Mouse (Mus musculus): Measurements from ENCODE around the gene Ccdc13.

The Ccdc13 gene

DNA sequence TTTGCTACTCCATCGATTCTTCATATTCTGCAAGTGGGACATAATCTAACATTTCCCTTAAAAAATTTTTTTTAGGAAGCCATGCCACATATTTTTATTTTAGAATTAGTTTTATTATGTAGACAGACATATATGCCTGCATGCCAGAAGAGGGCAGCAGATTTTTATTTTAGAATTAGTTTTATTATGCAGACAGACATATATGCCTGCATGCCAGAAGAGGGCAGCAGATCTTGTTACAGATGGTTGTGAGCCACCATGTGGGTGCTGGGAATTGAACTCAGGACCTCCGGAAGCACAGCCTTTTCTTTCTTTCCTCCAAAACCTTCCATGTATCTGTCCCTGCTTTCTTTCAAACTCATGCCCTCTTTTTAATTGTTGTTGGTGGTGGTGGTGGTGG is 3.7 kb upstream of the Ccdc13 start:
- DNase-seq = no peak

GRCm38 (mm10) chr9:121839622-121839965 is 333 bp upstream of the Ccdc13 start:
- no peak for DNase-seq

- DNase-seq = no peak
These were observed 1.3 kb downstream of the Ccdc13 start for GRCm38 (mm10) chr9:121838008-121838407.

- no peak for DNase-seq
These were observed 5.4 kb downstream of the Ccdc13 start for GRCm38 (mm10) chr9:121833825-121834224.

GRCm38 (mm10) chr9:121830956-121831293 is 8.3 kb downstream of the Ccdc13 start:
- DNase-seq = peak; percentile 91 to 94

- DNase-seq = peak; percentile 53 to 74
These were observed 8.9 kb downstream of the Ccdc13 start for GRCm38 (mm10) chr9:121830243-121830955.

DNA sequence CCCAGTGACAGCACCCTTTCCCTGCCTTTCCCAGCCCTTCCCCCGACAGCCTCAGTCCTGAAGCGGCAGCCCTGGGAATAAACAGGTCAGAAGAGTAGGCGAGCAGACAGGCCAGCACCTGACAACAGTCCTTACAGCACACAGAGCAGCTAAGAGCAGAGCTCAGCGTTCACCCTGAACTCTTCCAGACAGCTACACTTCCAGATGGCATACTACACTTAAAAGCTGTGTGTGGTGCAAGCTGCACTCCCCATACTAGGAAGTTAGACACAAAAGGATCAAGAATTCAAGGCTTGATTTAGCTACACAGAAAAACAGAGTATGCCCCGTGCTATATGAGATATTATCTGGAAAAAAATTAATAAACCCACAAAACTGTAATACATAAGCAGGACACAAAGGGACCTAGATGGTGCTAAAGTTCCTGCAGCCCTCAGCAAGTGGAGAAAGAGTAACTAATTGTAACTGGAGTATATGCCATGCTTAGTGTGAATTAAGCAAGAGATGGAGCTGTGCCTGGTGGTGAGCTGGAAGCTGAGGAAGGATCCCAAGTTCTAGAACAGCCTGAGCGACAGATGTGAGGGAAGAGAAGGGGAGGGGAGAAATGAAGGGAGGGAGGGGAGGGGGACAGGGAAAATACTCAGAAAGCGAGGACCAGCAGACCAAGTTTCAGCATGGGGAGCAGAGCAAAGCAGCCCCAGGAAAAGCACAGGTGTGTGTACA is 9.8 kb downstream of the Ccdc13 start:
- DNase-seq = no peak

GRCm38 (mm10) chr9:121828314-121828713 is 10.9 kb downstream of the Ccdc13 start:
- no peak for DNase-seq

- DNase-seq = no peak
These were observed 12.9 kb downstream of the Ccdc13 start for GRCm38 (mm10) chr9:121826356-121826755.

DNA sequence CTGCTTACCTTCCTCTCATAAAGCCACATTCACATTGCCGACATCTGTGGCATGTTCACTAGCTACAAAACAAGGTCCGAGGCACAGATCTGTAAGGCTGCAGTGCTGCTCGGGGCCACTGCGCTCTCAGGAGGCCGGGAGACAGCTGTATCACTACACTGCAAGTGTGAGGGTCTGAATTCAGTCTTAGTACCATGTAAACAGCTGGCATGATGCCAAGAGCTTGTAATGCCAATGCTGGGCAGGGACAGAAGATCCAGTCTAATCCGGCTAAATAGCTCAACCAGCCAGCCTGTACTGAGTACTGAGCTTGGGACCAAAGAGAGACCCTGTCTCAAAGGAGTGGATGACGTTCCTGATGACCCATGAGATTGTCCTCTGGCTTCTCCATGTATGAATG is 15.3 kb downstream of the Ccdc13 start:
- peak; percentile 53 to 72 for DNase-seq

DNA sequence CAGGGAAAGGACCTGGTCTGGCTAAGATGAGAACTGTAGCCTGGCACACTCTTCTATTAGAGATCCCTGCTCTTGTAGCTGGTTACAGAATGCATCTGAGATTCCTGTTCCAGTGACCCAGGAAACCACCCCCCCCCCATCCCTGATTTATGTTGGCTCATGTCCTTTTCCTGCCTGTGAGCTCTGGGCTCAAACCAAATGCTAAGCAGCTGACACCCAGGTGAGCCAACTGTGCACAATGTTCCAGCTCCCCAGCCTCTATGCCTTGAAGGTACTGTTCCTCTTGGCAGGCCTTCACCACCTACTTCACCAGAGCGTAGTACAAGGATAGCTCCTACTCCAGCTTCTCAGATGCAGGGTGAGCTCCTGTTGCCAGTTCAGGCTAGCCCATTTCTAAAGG is 16.2 kb downstream of the Ccdc13 start:
- DNase-seq = peak; percentile 49 to 51

GRCm38 (mm10) chr9:121822585-121822991 is 16.7 kb downstream of the Ccdc13 start:
- DNase-seq = peak; percentile 58 to 73

DNA sequence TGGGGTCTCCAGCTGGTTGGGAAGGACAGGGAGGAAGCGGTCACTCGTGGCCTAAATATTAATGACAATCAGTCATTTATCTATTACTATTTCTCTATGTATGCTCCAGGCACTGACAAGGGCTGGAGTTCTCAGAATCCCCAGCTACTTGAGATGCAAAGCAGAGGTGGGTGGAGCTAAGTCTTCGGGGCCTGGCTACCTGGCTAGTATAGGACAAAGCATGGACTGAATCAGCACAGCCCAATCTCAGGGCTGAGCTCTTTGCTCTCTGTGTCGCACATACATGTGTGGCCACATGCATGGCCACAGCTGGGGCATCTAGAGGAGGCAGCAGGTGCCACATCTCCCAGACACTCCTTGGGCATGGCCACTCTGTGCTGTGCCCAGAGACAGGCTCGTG is 18.5 kb downstream of the Ccdc13 start:
- no peak for DNase-seq

- peak; percentile 74 for DNase-seq
These were observed 19.3 kb downstream of the Ccdc13 start for GRCm38 (mm10) chr9:121819771-121820471.

- DNase-seq = peak; percentile 45 to 47
These were observed 20.0 kb downstream of the Ccdc13 start for GRCm38 (mm10) chr9:121819073-121819770.

DNA sequence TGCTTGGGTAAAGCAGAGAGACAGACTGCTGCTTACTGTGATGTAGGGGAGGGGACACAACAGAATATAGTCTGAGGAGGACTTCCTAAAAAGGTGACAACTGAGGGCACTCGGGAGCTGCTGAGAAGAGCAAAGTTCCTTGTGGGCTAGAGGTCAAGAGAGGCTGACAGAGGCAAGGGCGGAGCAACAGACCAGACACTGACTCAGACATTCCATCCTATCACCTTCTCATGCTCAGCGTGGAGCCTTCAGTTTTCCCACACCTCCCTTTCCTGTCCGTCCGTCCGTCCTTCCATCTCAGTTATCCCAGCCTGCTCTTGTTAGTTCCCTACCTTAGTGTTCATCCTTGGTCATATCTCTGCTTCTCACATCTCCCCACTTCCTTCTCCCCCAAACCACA is 24.1 kb downstream of the Ccdc13 start:
- DNase-seq = no peak

GRCm38 (mm10) chr9:121810081-121810821 is 29.0 kb downstream of the Ccdc13 start:
- DNase-seq = peak; percentile 56 to 67

DNA sequence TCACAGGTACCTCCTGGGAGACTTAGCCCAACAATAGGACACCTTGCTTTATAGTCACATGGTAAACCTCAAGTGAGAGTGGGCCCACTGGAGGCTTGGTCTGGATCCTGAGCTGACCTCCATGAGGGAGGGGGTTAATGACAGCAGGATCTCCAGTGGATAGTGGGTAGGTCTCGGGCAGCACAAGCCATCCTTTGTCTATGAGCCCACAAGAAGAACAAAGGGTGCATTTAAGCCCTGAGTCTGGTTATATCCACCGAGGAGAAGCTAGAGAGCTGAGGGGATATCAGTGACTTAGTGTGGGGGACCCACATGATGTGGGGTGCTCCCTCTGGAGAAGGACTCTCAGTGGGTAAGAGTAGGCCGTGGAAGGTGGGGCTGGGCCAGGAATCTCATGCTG is 30.8 kb downstream of the Ccdc13 start:
- DNase-seq = no peak

GRCm38 (mm10) chr9:121807947-121808346 is 31.3 kb downstream of the Ccdc13 start:
- peak; percentile 52 to 68 for DNase-seq

GRCm38 (mm10) chr9:121807546-121807945 is 31.7 kb downstream of the Ccdc13 start:
- no peak for DNase-seq

DNA sequence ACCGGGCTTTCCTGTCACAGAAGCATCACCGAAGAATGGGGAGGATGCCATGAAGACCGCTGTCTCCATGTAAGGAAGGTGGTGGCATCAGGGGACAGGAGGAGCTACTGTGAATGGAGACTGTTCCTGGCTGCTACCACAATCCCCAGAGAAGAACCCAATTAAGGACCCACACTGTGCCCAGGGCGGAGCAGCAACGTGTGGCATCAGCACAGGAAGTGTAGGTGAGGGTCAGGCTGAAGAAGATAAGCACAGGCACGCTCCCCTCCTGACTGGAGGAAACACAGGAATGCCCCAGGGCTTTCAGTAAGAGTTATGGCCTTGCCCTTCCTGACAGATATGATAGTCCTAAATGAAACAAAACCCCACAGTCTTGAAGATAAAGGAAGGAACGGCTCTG is 36.5 kb downstream of the Ccdc13 start:
- no peak for DNase-seq

DNA sequence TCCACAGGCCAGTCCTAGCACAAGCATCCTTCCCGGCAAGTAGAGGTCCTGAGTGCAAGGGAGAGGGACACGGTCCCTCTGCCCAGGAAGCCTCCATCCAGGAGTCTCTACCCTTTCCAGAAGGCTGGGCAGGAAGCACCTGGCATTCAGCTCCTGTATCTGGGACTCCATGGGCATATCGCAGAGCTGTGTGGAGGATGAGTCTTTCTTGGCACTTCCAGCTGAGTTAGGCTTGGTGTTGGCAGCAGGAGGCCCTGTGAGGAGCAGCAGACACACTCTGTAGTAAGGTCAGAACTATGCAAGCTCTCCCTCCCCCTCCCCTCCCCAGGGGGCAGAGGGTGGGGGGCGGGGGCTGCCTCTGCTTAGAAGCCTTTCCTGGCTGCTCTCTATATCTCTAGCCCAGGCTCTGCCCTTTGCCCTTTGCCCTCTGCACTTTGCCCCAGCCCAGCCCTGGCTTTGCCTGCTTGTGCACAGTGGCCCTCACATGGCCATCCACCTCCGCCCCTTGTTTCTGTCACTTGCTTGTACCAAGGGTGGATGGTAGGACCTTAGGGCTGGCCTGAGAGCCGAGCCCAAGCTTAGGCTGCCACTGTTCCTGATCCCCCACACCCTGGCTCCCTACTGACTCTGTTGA is 40.3 kb downstream of the Ccdc13 start:
- DNase-seq = no peak

Data from cerebellum, postnatal 14 days (tissue).